Mouse (Mus musculus) liver, adult 2 months (tissue): Measurements from ENCODE around the gene Fez1. TPM values are rescaled to one million over a fixed set of nuclear protein-coding genes. Genes with fewer than 3 reads are reported as not detected.

Source experiments
- DNase-seq: peaks from one replicate; pipeline ENCODE4 v3.0.0-alpha.2; 2011; ENCODE audit warnings: low read depth, low spot score; ENCODE audit errors: extremely low read depth
- H3K27ac ChIP-seq: fragments of 200-500 bp; replicated peaks from 2 replicates; pipeline ENCODE4 v1.5.1; 2012; ENCODE audit warnings: low read depth, mild to moderate bottlenecking, control low read depth, inconsistent platforms, low read length; ENCODE audit not compliant: insufficient read depth
- H3K27me3 ChIP-seq: fragments of 200-500 bp; 2 replicates; pipeline ENCODE4 v1.6.1; 2012; ENCODE audit warnings: mild to moderate bottlenecking, moderate library complexity, low read length, inconsistent platforms; ENCODE audit not compliant: control insufficient read depth, insufficient read depth
- H3K36me3 ChIP-seq: fragments of 200-500 bp; 2 replicates; pipeline ENCODE4 v1.6.1; 2012; ENCODE audit warnings: low read length, inconsistent platforms; ENCODE audit not compliant: control insufficient read depth, insufficient read depth
- H3K4me1 ChIP-seq: fragments of 200-500 bp; 2 replicates; pipeline ENCODE4 v1.6.1; 2011; ENCODE audit warnings: low read length; ENCODE audit not compliant: control insufficient read depth, insufficient read depth
- H3K4me3 ChIP-seq: fragments of 200-500 bp; 2 replicates; pipeline ENCODE4 v1.5.1; 2011; ENCODE audit warnings: low read depth, mild to moderate bottlenecking, control low read depth, low read length, moderate library complexity; ENCODE audit not compliant: insufficient read depth
- H3K79me2 ChIP-seq: fragments of 200-500 bp; 2 replicates; pipeline ENCODE4 v1.6.1; 2012; ENCODE audit warnings: inconsistent platforms, mild to moderate bottlenecking, low read length, moderate library complexity; ENCODE audit not compliant: control insufficient read depth, insufficient read depth
- H3K9ac ChIP-seq: fragments of 200-500 bp; 2 replicates; pipeline ENCODE4 v1.6.1; 2012; ENCODE audit warnings: low read depth, mild to moderate bottlenecking, control low read depth, inconsistent platforms, low read length
- CTCF ChIP-seq: fragments of 200-500 bp; IDR thresholded peaks from 2 replicates; pipeline ENCODE4 v1.5.1; 2011; ENCODE audit warnings: low read depth, low read length, control low read depth
- POLR2A ChIP-seq: fragments of 200-500 bp; IDR thresholded peaks from 2 replicates; pipeline ENCODE4 v1.6.1; 2011; ENCODE audit warnings: low read length, control low read depth; ENCODE audit not compliant: insufficient read depth; ENCODE audit errors: extremely low read depth
- WGBS: fragments of 180-500 bp; shearing (Covaris S2); methylation state at CpG from one replicate; pipeline ENCODE4 v1.1.7; 2018; 5-methylcytosine and 5-hydroxymethylcytosine counted together
- polyA plus RNA-seq: library from polyadenylated mRNA; depleted of rRNA; stranded (reverse); fragments of >200 nt; gene quantifications from 2 replicates; pipeline ENCODE4 v1.2.3, GENCODE M21; 2012
- total RNA-seq: library from RNA; depleted of rRNA; stranded (reverse); fragments of >200 nt; gene quantifications from 2 replicates; pipeline ENCODE4 v1.2.3, GENCODE M21; 2014

The Fez1 gene
- total and polyA plus RNA-seq, 2 experiments = 0.65 TPM; not detected in 1

DNA sequence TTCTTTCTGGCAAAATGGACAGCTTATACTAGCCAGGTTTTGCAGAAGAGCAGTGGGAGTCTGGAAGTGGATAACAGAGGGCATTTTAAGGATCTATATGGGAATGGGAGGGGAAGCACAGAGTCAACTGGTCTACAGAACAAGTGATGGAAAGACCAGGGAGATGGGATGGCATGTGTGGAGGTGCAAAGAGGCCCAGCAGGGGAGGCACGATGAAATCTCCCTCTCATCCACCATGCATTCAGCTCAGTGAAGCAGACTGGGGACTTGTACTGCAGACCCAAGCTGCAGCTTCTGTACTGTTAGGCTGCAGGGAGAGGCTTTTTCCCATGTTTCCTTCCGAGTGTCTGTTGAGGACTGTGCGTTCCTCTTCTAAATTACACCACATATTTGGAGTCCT, 12.2 kb downstream of the Fez1 start:
- Histone ChIP-seq H3K4me3 (no peak overlapping the region), H3K27me3 (no peaks in the 10 kb centered on the region; the same call in 1 of the 2 replicates), H3K27ac (no peak overlapping the region), H3K4me1 (peaks cover 3% of the 10 kb centered on the region; the same call in 1 of the 2 replicates), H3K36me3 (no peaks in the 10 kb centered on the region), H3K9ac (no peak overlapping the region), H3K79me2 (no peaks in the 10 kb centered on the region)
- no peak for DNase-seq
- TF ChIP-seq CTCF = no peak
- TF ChIP-seq POLR2A = no peak
- WGBS = 60% methylated on average over 3 of the region's 3 CpGs

DNA sequence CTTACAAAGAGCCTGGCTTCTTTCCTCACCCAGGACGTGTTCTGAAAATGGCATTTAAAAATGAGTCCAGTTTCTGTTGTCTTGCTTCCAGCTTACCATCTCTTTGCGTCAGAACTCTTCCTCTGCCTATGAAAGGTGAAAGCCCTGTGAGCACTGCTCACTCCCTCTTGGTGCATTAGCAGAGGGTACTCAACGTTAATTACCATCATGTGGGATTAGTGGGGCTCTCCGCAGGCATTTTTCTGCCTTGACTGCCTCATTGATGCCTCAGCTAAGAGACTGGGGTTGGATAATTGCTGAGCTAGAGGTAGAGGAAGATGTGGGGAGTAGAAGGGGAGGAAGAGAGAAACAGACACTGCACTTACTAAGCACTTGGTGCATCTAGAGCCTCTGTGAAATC, 24.7 kb downstream of the Fez1 start:
- DNase-seq = no peak
- WGBS = 60% methylated on average over 4 of the region's 4 CpGs
- Histone ChIP-seq H3K36me3 (no peaks in the 10 kb centered on the region), H3K27ac (no peak overlapping the region), H3K27me3 (no peaks in the 10 kb centered on the region), H3K4me3 (no peak overlapping the region), H3K79me2 (no peaks in the 10 kb centered on the region), H3K9ac (no peak overlapping the region), H3K4me1 (no peaks in the 10 kb centered on the region)
- no peak for TF ChIP-seq CTCF
- no peak for TF ChIP-seq POLR2A

DNA sequence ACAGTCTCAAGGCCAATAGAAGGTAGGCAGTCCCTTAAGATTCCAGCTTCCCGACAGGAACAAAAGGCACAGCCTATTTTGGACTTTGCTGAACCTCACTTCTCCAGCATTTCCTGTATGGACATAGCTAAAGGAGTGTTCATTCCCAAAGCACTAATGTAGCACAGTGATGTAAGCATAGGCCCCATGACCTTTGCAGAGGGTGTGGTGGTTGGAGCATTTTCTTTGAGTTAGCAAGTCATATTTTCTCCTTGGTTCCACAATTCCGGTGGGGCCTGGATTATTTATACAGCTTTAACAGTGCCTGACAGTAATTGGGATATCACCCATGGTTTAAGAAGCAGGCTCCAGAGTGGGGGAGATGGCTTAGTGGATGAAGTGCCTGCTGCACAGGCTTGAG, 27.0 kb downstream of the Fez1 start:
- no peak for DNase-seq
- Histone ChIP-seq H3K27me3 (no peaks in the 10 kb centered on the region), H3K4me3 (no peak overlapping the region), H3K27ac (no peak overlapping the region), H3K36me3 (no peaks in the 10 kb centered on the region), H3K9ac (no peak overlapping the region), H3K4me1 (no peaks in the 10 kb centered on the region), H3K79me2 (no peaks in the 10 kb centered on the region)
- 71% methylated on average over 2 of the region's 2 CpGs for WGBS
- TF ChIP-seq POLR2A (no peak), CTCF (no peak)

DNA sequence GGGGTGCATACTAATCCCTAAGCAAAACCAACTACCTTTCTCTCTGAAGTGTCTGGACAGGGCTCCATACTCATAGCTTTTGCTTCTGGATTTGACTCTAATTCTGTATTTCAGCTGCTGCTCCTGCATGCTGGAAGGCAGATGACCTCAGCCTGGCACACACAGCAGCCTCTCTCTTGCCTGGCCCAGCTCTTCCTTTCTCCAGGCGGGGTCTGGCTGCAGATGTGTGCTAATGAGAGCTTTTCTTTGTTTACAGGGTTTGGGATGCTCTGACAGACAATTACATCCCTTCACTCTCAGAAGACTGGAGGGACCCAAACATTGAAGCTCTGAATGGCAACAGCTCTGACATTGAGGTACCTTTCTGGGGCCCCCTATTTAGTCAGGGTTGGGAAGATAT, 28.4 kb downstream of the Fez1 start:
- Histone ChIP-seq H3K4me3 (no peak overlapping the region), H3K36me3 (no peaks in the 10 kb centered on the region), H3K79me2 (no peaks in the 10 kb centered on the region), H3K4me1 (no peaks in the 10 kb centered on the region), H3K9ac (no peak overlapping the region), H3K27me3 (no peaks in the 10 kb centered on the region), H3K27ac (no peak overlapping the region)
- TF ChIP-seq CTCF (no peak), POLR2A (no peak)
- DNase-seq = no peak
- WGBS = 78% methylated on average over 1 of the region's 1 CpGs

DNA sequence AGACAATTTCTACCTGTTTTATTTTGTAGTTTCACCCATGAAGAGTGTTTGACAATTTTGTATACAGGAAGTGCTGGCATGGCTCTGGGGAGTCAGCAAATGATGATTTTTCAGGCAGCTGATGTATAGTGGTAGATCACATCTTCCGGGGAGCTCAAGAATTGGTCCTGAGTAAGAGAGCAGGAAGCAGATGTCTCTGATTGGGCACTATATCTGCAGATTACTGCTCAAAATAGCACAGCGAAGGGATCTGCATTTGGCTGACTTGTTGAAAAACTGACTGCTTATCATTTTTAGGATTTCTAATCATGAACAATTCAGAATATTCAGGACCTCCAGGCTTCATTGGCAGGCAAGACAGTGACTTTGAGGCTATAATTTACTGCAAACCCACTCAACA, 30.5 kb downstream of the Fez1 start:
- no peak overlapping the region for H3K27ac ChIP-seq
- WGBS = 84% methylated on average over 2 of the region's 2 CpGs
- H3K79me2 ChIP-seq = no peaks in the 10 kb centered on the region
- no peaks in the 10 kb centered on the region for H3K4me1 ChIP-seq
- H3K36me3 ChIP-seq = no peaks in the 10 kb centered on the region
- H3K4me3 ChIP-seq = no peak overlapping the region
- DNase-seq = no peak
- no peaks in the 10 kb centered on the region for H3K27me3 ChIP-seq
- no peak for TF ChIP-seq CTCF
- no peak for TF ChIP-seq POLR2A
- H3K9ac ChIP-seq = no peak overlapping the region

DNA sequence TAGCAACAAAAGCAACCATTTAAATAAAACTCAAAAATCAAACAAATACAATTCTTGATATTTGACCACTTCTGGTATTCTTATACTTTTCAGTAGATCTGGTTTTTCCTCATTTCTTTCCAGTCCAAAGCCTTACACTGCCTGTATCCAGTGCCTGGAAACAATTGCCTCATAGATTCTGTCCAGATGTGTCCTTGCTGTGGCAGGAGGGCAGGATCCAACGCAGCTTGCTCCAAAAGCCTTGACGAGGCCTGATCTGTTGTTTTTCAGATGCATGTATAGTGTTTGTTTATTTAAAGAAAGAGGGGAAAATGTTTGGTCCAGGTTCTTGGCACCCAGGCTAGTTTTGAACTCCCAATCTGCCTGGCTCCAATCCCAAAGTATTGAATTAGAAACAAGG, 34.7 kb downstream of the Fez1 start:
- Histone ChIP-seq H3K4me1 (no peaks in the 10 kb centered on the region), H3K27ac (no peak overlapping the region), H3K4me3 (no peak overlapping the region), H3K79me2 (no peaks in the 10 kb centered on the region), H3K36me3 (no peaks in the 10 kb centered on the region), H3K27me3 (no peaks in the 10 kb centered on the region), H3K9ac (no peak overlapping the region)
- TF ChIP-seq CTCF = no peak
- no peak for TF ChIP-seq POLR2A
- DNase-seq = no peak
- WGBS = 69% methylated on average over 2 of the region's 2 CpGs
